Mouse (Mus musculus) CH12F3 (cell line): ENCODE results near the gene Laptm5.

Experiments
- in situ Hi-C: fragments of 300-500 bp; cut with MboI; formaldehyde crosslinking; loops from 2 replicates; pipeline ENCODE4 v1.14.3; 2020; ENCODE audit warnings: low sequenced_read_pairs

The Laptm5 gene

DNA sequence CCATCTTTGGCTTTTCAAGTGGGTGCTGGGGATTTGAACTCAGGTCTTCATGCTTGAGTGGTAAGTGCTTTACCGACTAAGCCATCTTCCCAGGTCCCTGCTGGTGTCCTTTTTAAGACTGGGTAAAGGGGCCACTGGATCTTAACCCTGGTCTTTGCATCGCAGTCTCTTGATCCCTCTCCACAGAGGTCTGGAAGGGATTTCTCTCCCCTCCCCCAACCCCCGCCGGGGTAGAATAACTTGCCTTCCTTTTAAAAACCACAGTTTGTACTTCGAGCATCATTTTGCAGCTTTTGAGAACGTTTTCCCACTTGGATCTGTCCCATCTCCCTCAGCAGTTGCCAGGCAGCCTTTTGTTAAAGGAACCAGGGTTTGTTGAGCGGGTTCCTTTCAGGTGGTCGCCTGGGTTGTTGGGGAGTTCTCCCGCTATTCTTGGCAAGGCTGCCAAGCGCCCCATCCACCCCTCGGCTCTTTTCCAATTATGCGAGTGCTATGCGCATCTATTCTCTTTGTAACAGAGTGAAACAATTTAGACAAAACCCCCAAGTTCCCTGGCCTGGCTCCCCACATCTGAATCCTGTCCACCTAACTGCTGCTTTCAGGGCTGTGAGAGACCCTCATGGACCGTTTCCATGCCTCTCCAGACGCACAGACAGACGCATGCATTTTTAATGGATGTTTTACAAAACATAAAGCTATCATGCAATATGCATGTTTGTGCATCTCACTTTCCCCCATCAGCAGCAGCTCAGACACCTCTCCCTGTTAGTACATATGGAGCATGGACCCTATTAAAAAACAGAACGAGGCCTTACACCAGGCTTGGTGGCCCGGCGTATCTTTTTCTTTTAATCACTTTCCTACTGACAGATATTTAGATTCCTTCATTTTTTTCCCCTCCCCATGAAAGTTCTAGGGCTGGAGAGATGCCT lies 60.7 kb downstream of the Laptm5 start:
- in situ Hi-C loops = loop anchor here (25.0 kb wide), 1 partner anchor 864 kb away; the partner anchor contains the start of genes Mecr and Ptpru

DNA sequence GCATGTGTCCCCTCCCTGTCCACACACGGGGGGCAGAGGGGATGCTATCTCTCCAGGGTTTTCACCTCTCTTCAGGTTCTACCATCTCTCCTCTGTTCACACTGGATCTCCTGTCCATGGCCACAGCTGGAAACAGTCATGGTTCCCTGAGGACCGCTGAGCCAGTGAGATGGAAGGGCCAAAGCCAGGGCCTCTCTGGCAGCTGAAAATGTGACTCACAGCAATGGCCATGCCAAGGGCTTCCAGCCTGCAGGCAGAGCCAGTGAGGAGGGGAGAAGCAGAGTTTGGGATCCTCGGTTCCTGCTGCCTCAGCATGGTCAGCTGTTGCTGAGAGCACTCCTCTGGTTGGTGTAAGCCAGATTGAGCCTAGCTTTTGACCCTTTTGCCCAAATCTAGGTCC lies 66.1 kb downstream of the Laptm5 start:
- in situ Hi-C loops = no loop called here

DNA sequence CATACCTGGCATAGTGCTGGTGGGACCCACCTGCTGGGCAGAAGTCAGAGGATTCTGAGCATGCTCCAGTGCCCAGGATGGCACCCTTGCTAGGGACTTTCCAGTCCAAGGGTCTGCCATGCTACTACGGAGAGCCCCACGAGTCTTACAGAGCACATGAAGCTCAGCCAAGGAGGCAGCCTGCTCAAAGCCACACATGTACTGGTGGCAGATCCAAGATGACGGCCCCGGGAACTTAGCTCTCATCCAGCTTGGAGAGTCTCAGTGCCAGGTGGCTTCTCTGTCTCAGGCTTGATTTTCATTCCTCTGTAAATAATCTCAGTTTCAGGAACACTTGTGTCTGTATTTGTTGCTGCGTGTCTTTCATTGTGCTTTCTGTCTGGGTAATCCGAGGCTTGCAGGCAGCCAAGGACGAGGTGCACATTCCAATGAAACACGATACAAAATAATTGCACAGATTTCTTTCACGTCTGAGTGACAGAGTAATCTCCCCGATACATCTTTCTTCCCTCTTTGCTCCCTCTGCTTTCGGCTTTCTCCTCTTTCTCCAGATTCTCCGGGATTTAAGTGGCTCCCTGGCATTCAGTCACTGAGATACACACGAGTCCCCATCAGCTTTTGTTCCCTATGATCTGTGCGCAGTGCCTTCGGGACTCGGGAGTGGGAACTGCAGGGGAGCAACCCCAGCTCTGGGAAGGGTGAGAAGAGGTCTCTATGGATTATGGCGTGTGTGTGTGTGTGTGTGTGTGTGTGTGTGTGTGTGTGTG lies 71.7 kb downstream of the Laptm5 start:
- in situ Hi-C loops = no loop called here
